Mouse (Mus musculus): ENCODE measurements around the gene Kmt2b. TPM values are rescaled to one million over a fixed set of nuclear protein-coding genes. Genes with fewer than 3 reads are reported as not detected.

Gene Kmt2b
- 10.4 and 12.0 TPM in 2 replicates for polyA plus RNA-seq (2015; fragmentation: Nextera tagmentation; extraction: Ambion mirVana)

DNA sequence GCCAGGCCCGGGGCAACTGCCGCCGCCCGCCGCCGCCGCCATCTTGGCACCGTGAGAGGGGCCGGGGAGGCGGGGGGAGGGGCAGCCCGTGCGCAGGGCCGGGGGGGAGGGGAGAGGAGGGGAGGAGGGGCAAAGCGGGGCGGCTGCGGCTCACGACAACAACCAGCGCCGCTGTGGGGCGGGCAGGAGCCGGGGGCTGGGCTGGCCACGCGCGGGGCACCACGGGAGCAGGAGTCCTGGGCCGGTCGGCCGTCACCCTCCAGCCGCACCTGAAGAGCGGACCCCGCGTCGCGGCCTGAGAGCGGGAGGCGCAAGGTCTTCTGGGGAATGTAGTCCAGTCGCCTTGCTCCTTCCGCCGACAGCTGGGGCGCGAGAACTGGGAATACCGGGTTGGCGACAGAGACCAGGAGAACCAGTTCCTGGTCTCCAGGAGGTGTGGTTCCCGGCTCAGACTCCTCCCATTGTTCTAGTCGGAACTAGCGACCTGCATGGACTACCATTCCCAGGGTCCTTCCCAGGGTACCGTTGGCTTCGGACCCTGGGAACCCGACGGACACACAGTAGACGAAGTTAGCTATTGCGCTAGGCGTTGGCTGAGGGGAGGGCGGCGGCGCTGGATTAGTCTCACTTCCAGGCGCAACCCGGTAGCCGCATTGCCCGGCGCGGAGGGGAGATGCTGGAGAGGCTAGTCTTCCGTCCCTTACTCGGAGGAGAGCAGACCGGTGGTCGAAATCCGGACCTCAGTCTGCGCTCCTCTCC is at the start of gene Kmt2b:
TSS of gene Kmt2b (minus strand) at position 51 of the 759 bp plus-strand sequence.
- no peaks in the 10 kb centered on the region for H3K27me3 ChIP-seq
- H3K4me1 ChIP-seq = peaks cover 24% of the 10 kb centered on the region
- ATAC-seq (replicated peaks) = peak; percentile 95
- H3K36me3 ChIP-seq = peaks cover 23% of the 10 kb centered on the region
- H3K4me3 ChIP-seq = peak within 1 kb of the TSS; percentile 95
- H3K9ac ChIP-seq (replicated peaks) = peak within 1 kb of the TSS; percentile 95
- WGBS = under 1% methylated on average over 59 of the region's 68 CpGs
- no peaks in the 10 kb centered on the region for H3K9me3 ChIP-seq
- peak within 1 kb of the TSS; percentile 82 for H3K4me2 ChIP-seq (replicated peaks)
- H3K27ac ChIP-seq (replicated peaks) = peak within 1 kb of the TSS; percentile 93

DNA sequence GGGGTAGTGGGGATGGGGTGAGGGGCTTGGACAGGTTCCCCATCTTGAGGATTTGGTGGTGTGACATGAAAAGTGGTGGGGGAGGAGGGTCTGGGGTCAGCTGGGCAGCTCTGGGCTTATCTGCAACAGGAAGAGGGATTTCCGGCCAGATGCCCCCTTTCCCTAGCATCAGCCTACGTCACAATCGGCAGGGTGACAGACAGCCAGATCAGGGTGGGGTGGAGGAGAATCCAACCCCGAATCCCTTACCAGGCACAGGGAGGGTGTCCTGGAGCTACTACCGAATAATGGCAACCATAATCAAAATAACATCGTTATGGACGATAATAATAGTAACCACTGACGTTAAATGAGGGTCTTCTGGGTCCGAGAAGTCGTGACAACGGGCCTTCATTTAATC is 47.9 kb upstream of the Kmt2b start:
- Histone ChIP-seq H3K36me3 (peaks cover 16% of the 10 kb centered on the region), H3K4me2 (replicated peaks) (no peak overlapping the region), H3K27ac (replicated peaks) (no peak overlapping the region), H3K9ac (replicated peaks) (no peak overlapping the region), H3K4me3 (no peak overlapping the region), H3K4me1 (peaks cover 4% of the 10 kb centered on the region), H3K9me3 (no peaks in the 10 kb centered on the region), H3K27me3 (peaks cover 51% of the 10 kb centered on the region)
- 26% methylated on average over 11 of the region's 11 CpGs for WGBS
- ATAC-seq (replicated peaks) = no peak

DNA sequence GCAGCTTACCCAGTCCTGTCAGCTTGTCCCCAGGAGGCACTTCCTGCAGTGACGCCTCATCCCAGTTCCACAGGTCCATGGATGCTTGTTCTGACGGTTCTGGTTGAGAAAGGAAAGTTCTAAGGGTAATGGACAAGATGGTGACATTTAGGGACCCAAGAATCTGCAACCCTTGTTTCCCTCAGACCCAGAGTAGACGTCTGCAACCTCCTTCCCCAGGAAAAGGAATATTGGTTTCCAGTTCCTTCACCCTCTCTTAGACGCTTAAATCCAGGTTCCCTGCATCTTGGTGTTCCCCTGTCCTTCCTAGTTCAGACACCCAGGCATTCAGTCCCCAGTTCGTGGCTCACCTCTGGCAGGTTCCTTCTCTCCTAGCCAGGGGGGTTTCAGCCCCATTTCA is 47.2 kb upstream of the Kmt2b start, which contains the start of gene Etv2:
TSS of gene Etv2 (minus strand) at position 101 of the 400 bp plus-strand sequence.
- Histone ChIP-seq H3K4me3 (no peak within 1 kb of the TSS), H3K27ac (replicated peaks) (no peak within 1 kb of the TSS), H3K27me3 (peaks cover 53% of the 10 kb centered on the region), H3K4me2 (replicated peaks) (peak within 1 kb of the TSS; percentile 22), H3K9ac (replicated peaks) (no peak within 1 kb of the TSS), H3K9me3 (no peaks in the 10 kb centered on the region), H3K4me1 (peaks cover 4% of the 10 kb centered on the region), H3K36me3 (peaks cover 9% of the 10 kb centered on the region)
- 2% methylated on average over 5 of the region's 5 CpGs for WGBS
- no peak for ATAC-seq (replicated peaks)

DNA sequence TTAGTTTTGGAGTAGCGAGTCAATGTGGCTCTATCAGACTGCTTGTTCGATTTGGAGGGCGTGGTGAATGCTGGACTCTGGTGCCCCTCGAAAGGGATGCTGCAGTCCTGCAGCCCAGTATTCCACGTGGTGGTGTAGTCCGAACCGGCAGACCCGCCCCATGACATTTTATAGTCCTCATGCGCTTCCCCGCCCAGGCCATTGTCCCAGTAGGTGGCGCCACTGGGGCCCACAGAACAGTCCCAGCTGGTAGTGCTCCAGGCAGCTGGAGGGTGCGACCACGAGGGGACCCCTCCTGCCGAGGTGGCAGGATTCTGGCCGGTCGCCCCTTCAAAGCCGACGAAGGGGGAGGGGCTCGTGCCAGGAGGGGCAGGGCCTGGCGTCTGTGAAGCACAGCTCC is 46.1 kb upstream of the Kmt2b start:
- Histone ChIP-seq H3K4me2 (replicated peaks) (peak overlapping the region; percentile 22), H3K9me3 (no peaks in the 10 kb centered on the region), H3K27me3 (peaks cover 53% of the 10 kb centered on the region), H3K9ac (replicated peaks) (no peak overlapping the region), H3K4me1 (peaks cover 4% of the 10 kb centered on the region), H3K27ac (replicated peaks) (no peak overlapping the region), H3K4me3 (no peak overlapping the region), H3K36me3 (no peaks in the 10 kb centered on the region)
- WGBS = under 1% methylated on average over 20 of the region's 20 CpGs
- ATAC-seq (replicated peaks) = 0 out of 2 replicates have a peak, but pooled peaks have one; percentile 41

DNA sequence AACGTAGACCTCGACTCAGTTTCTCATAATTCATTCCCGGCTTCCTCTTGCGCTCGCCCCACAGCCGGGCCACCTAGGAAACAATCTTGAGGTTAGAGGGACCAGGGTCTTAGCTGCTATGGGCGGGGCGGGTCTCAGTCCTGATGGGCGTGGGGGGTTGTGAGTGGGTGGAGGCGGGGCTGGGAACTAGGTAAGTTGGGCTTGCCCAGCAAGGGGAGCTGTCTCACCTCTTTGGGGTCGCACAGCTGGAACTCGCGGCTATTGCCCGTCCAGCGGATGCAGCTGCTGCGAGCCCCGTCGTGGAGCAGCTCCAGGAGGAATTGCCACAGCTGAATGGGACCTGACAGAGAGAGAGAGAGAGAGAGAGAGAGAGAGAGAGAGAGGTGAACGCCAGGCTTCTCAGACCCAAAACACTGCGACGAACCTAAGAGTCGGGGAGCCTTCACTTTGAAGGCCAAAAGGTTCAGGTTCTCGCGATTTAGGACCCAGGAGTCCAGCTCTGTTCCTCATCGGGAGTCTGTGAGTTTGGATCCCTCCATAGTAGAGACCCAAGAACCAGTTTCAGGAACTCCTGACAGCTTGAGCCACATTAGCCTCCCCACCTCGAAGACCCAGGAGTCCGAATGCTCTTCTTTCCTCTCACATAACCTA is 45.4 kb upstream of the Kmt2b start:
- WGBS = 4% methylated on average over 27 of the region's 27 CpGs
- ATAC-seq (replicated peaks) = no peak
- Histone ChIP-seq H3K4me1 (peaks cover 4% of the 10 kb centered on the region), H3K36me3 (no peaks in the 10 kb centered on the region), H3K27me3 (peaks cover 53% of the 10 kb centered on the region), H3K4me2 (replicated peaks) (no peak overlapping the region), H3K9me3 (no peaks in the 10 kb centered on the region), H3K4me3 (no peak overlapping the region), H3K27ac (replicated peaks) (no peak overlapping the region), H3K9ac (replicated peaks) (no peak overlapping the region)

DNA sequence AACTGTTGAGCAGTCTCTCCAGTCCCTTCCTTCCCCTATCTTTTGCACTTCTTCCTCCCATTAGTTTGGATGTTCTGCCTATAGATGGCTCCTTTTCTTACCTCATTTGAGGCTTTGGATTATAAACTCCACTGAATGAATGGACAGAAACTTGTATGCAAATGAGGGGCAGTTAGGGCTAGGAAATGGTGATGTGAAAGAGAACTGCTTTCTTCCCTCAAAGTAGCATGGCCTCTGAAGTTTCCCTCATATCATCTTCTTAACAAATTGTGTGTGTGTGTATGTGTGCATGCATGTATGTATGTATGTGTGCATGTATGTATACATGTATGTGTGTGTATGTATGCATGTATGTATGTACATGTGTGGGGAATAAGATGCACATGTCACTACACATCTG is 40.5 kb upstream of the Kmt2b start:
- peaks cover 25% of the 10 kb centered on the region for H3K27me3 ChIP-seq

DNA sequence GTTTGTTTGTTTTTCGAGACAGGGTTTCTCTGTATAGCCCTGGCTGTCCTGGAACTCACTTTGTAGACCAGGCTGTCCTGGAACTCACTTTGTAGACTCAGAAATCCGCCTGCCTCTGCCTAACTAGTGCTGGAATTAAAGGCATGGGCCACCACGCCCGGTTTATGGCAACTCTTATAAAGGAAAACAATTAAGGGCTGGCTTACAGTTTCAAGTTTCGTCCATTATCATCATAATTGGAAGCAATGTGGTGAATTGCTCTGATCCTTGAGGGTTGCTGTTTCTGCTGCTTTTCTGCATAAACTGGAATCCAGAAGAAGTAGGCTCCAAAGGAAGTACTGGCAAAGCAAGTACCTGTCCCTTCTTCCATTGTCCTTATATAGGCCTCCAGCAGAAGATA is 38.1 kb upstream of the Kmt2b start:
- Histone ChIP-seq H3K27ac (replicated peaks) (peak overlapping the region; percentile 62; the same call in 1 of the 2 replicates), H3K9me3 (no peaks in the 10 kb centered on the region), H3K4me1 (peaks cover 14% of the 10 kb centered on the region), H3K4me3 (no peak overlapping the region), H3K9ac (replicated peaks) (no peak overlapping the region), H3K4me2 (replicated peaks) (no peak overlapping the region), H3K36me3 (peaks cover 23% of the 10 kb centered on the region), H3K27me3 (peaks cover 3% of the 10 kb centered on the region; the same call in 1 of the 2 replicates)
- WGBS = 86% methylated on average over 5 of the region's 5 CpGs
- 0 out of 2 replicates have a peak, but pooled peaks have one; percentile 5 for ATAC-seq (replicated peaks)

More for the DNA sequence above, 40.5 kb upstream of the Kmt2b start:
- ATAC-seq (replicated peaks) = no peak
- H3K9me3 ChIP-seq = no peaks in the 10 kb centered on the region
- peaks cover 14% of the 10 kb centered on the region for H3K4me1 ChIP-seq
- no peak overlapping the region for H3K27ac ChIP-seq (replicated peaks)
- H3K4me2 ChIP-seq (replicated peaks) = no peak overlapping the region
- no peak overlapping the region for H3K9ac ChIP-seq (replicated peaks)
- peaks cover 4% of the 10 kb centered on the region; the same call in 1 of the 2 replicates for H3K36me3 ChIP-seq
- no peak overlapping the region for H3K4me3 ChIP-seq

DNA sequence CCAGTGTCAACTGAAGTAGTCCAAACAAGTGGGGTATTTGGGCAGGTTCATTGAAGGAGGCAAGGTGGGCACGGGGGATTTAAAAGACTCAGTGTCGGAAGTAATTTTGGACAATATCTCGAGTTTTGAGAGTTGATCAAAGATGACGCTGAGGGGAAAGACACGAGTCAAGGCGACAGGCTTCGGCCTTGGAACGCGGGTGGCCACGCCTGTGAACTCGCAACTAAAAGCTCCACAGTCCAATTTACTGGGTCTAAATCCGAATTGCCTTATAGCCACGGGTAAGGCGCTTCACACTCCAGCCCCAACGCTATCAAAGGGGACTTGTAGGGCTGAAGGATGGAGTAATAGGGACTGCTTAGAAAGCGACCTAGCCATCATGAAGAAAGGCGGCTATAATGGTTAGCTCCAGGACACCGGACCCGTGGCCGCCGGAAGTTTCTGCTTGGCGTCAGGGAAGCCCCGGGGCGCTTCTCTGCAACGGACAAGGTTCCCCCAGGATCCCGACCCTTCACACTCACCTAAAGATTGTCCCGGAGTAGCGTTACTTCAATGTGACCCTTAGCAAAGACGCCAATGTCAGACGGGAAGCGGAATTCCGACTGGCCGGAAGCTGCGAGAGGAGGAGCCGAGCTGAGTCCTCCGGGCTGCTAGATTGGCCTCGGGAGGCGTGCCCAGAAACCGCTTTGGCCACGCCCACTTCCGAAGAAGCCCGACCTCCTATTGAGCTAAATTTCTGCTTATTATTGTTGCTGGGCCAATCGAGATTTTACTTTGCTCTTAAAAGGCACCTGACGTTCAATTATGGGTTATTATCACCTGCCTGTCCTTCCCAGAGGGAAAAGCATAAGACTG is 37.2 kb upstream of the Kmt2b start, which contains the start of gene Cox6b1:
TSS of gene Cox6b1 (minus strand) at position 622 of the 855 bp plus-strand sequence.
- ATAC-seq (replicated peaks) = peak; percentile 94
- Histone ChIP-seq H3K4me2 (replicated peaks) (peak within 1 kb of the TSS; percentile 85), H3K4me3 (peak within 1 kb of the TSS; percentile 57), H3K36me3 (peaks cover 28% of the 10 kb centered on the region), H3K27ac (replicated peaks) (peak within 1 kb of the TSS; percentile 62), H3K4me1 (peaks cover 14% of the 10 kb centered on the region), H3K9ac (replicated peaks) (peak within 1 kb of the TSS; percentile 64), H3K27me3 (no peaks in the 10 kb centered on the region), H3K9me3 (no peaks in the 10 kb centered on the region)
- WGBS = under 1% methylated on average over 44 of the region's 44 CpGs

DNA sequence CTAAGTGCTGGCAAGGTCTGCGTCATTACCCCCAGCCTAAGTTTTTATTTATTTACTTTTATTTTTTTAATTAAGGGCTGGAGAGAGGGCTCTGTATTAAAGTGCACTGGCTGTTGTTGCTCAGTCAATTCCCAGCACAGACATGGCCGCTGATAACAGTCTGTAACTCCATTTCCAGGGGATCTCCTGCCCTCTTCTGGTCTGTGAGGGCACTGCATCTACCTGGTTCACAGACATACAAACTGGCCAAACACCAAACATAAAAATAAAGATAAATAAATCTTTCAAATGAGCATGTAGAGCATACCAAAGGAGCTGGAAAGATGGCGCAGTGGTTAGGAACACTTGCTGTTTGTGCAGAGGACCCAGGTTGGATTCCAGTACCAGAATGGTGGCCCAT is 30.7 kb upstream of the Kmt2b start:
- no peak overlapping the region for H3K4me3 ChIP-seq
- peaks cover 60% of the 10 kb centered on the region for H3K36me3 ChIP-seq
- no peaks in the 10 kb centered on the region for H3K9me3 ChIP-seq
- H3K9ac ChIP-seq (replicated peaks) = no peak overlapping the region
- H3K27me3 ChIP-seq = no peaks in the 10 kb centered on the region
- H3K27ac ChIP-seq (replicated peaks) = no peak overlapping the region
- 88% methylated on average over 3 of the region's 3 CpGs for WGBS
- no peak overlapping the region for H3K4me2 ChIP-seq (replicated peaks)
- no peak for ATAC-seq (replicated peaks)
- 0 out of 2 replicates have a peak, but pooled peaks cover under 1% of the 10 kb centered on the region for H3K4me1 ChIP-seq

DNA sequence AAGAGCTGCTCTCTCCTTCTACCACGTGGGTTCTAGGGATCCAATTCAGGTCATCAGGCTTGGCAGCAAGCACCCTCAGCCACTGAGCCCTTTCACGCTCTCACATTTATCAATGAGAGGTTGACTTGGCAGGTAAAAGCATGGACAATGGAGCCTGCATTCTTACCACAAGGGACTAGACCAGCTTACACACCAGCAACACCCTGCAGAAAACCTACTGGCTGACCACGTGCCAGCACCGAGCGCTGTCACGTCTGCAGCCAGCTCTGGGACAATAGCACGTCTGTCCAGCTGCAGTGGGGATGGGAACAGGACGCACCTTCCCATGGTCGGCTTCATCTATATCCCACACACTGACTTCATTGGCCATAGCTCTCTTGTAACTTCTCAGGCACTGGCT is 30.1 kb upstream of the Kmt2b start:
- Histone ChIP-seq H3K9ac (replicated peaks) (no peak overlapping the region), H3K9me3 (no peaks in the 10 kb centered on the region), H3K4me2 (replicated peaks) (no peak overlapping the region), H3K4me1 (no peaks in the 10 kb centered on the region), H3K27ac (replicated peaks) (no peak overlapping the region), H3K36me3 (peaks cover 55% of the 10 kb centered on the region), H3K27me3 (no peaks in the 10 kb centered on the region), H3K4me3 (no peak overlapping the region)
- 97% methylated on average over 9 of the region's 9 CpGs for WGBS
- ATAC-seq (replicated peaks) = no peak

DNA sequence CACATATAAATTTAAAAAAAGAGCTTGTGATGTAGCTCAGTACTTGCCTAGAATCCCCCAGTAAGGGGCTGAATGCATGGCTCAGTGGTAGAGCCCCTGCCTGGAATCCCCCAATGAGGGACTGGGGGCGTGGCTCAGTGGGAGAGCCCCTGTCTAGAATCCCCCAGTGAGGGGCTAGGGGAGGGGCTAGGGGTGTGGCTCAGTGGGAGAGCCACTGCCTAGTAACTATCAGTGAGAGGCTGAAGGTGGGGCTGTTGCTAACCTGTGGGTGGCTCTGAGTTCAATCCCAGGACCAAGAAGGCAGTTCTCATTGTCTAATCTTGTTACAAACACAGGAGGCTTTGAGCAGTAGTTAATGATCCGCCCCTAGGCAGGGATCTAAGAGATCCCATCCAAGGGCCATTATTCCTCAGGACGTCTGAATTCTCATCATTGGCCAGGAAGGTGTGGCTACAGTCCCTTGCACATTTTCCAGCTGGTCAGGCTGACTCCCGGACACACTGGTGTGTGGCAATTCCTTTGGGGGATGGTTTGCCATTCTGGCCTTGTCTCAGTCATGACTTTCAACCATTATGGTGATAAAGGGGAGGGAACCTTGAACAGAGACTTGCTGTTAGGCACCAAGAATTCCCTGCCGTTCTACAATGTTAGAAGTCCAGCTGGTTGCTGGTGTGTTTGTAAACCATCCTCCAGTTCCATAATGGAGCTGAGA is 26.7 kb upstream of the Kmt2b start:
- WGBS = 62% methylated on average over 5 of the region's 5 CpGs
- Histone ChIP-seq H3K9me3 (no peaks in the 10 kb centered on the region), H3K4me1 (no peaks in the 10 kb centered on the region), H3K27me3 (no peaks in the 10 kb centered on the region), H3K4me2 (replicated peaks) (no peak overlapping the region), H3K27ac (replicated peaks) (no peak overlapping the region), H3K4me3 (no peak overlapping the region), H3K9ac (replicated peaks) (no peak overlapping the region), H3K36me3 (peaks cover 35% of the 10 kb centered on the region)
- ATAC-seq (replicated peaks) = no peak
